Mouse (Mus musculus) kidney, embryonic 15.5 days (tissue): ENCODE data around the gene Gk5. TPM values are rescaled to one million over a fixed set of nuclear protein-coding genes. Genes with fewer than 3 reads are reported as not detected.
"Not testable (repeated sequence)": the region's sequence is repeated elsewhere in the genome, so short reads cannot be mapped to it uniquely, and the experiment has no call there.

ENCODE experiments used
- ATAC-seq: fragments of 200-750 bp; cut with Nextera tagmentation; replicated peaks from 2 replicates; pipeline ENCODE4 v1.8.0; 2017; ENCODE audit warnings: moderate TSS enrichment; ENCODE audit not compliant: low FRiP score
- H3K27ac ChIP-seq: fragments of 300-500 bp; sonication (generic); 2 replicates; pipeline ENCODE4 v1.5.1; 2015; ENCODE audit warnings: mild to moderate bottlenecking, inconsistent platforms
- H3K27me3 ChIP-seq: fragments of 300-500 bp; sonication (generic); 2 replicates; pipeline ENCODE4 v1.6.1; 2015; ENCODE audit warnings: inconsistent platforms
- H3K36me3 ChIP-seq: fragments of 300-500 bp; sonication (generic); 2 replicates; pipeline ENCODE4 v1.6.1; 2015; ENCODE audit warnings: inconsistent platforms
- H3K4me1 ChIP-seq: fragments of 300-500 bp; sonication (generic); 2 replicates; pipeline ENCODE4 v1.6.1; 2015; ENCODE audit warnings: inconsistent platforms
- H3K4me2 ChIP-seq: fragments of 300-500 bp; sonication (generic); 2 replicates; pipeline ENCODE4 v1.6.1; 2015; ENCODE audit warnings: moderate library complexity, mild to moderate bottlenecking, inconsistent platforms
- H3K4me3 ChIP-seq: fragments of 300-500 bp; sonication (generic); replicated peaks from 2 replicates; pipeline ENCODE4 v1.5.1; 2015; ENCODE audit warnings: mild to moderate bottlenecking, inconsistent platforms
- H3K9ac ChIP-seq: fragments of 300-500 bp; sonication (generic); 2 replicates; pipeline ENCODE4 v1.6.1; 2015; ENCODE audit warnings: mild to moderate bottlenecking, inconsistent platforms
- H3K9me3 ChIP-seq: fragments of 300-500 bp; sonication (generic); replicated peaks from 2 replicates; pipeline ENCODE4 v1.6.1; 2016; ENCODE audit warnings: inconsistent platforms
- WGBS: fragments of 180-500 bp; shearing (Covaris S2); methylation state at CpG from one replicate; pipeline ENCODE4 v1.1.7; 2015; ENCODE audit warnings: mixed read lengths; 5-methylcytosine and 5-hydroxymethylcytosine counted together
- polyA plus RNA-seq: library from polyadenylated mRNA; unstranded; fragments of >200 nt; fragmentation: Nextera tagmentation; extraction: Ambion mirVana; gene quantifications from 2 replicates; pipeline ENCODE4 v1.2.1, GENCODE M21; 2015

Gene Gk5
- 5.5 and 5.7 TPM in 2 replicates for polyA plus RNA-seq

GRCm38 (mm10) chr9:96118861-96119772, at the start of gene Gk5:
Gene Gk5 (plus strand): TSS chr9:96119362.
- H3K27ac ChIP-seq, result 0 out of 2 replicates have a peak within 1 kb of the TSS, but pooled peaks have one; percentile 42
- H3K4me2 ChIP-seq, result peak within 1 kb of the TSS; percentile 74
- H3K4me1 ChIP-seq, result peaks cover 3% of the 10 kb centered on the region; the same call in 1 of the 2 replicates
- no peaks in the 10 kb centered on the region for H3K9me3 ChIP-seq
- peak within 1 kb of the TSS; percentile 56 for H3K9ac ChIP-seq
- ATAC-seq, result peak; percentile 98
- H3K36me3 ChIP-seq, result no peaks in the 10 kb centered on the region
- WGBS, result under 1% methylated on average over 75 of the region's 76 CpGs
- no peaks in the 10 kb centered on the region for H3K27me3 ChIP-seq
- peak within 1 kb of the TSS; percentile 65 for H3K4me3 ChIP-seq

GRCm38 (mm10) chr9:96078752-96079315, 40.3 kb upstream of the Gk5 start:
- Histone ChIP-seq H3K27me3 (no peaks in the 10 kb centered on the region), H3K4me1 (no peaks in the 10 kb centered on the region), H3K9me3 (no peaks in the 10 kb centered on the region), H3K27ac (no peak overlapping the region), H3K4me2 (no peak overlapping the region), H3K9ac (no peak overlapping the region), H3K36me3 (no peaks in the 10 kb centered on the region), H3K4me3 (no peak overlapping the region)
- no peak for ATAC-seq
- 90% methylated on average over 13 of the region's 13 CpGs for WGBS

GRCm38 (mm10) chr9:96085293-96085692, 33.9 kb upstream of the Gk5 start:
- Histone ChIP-seq H3K27ac (no peak overlapping the region), H3K36me3 (no peaks in the 10 kb centered on the region), H3K9ac (no peak overlapping the region), H3K4me1 (no peaks in the 10 kb centered on the region), H3K4me3 (no peak overlapping the region), H3K9me3 (no peaks in the 10 kb centered on the region), H3K4me2 (no peak overlapping the region), H3K27me3 (no peaks in the 10 kb centered on the region)
- ATAC-seq, result no peak
- WGBS, result 90% methylated on average over 6 of the region's 6 CpGs

GRCm38 (mm10) chr9:96087671-96088070, 31.5 kb upstream of the Gk5 start:
- ATAC-seq, result no peak
- Histone ChIP-seq H3K9me3 (no peaks in the 10 kb centered on the region), H3K36me3 (no peaks in the 10 kb centered on the region), H3K27me3 (no peaks in the 10 kb centered on the region), H3K4me2 (no peak overlapping the region), H3K27ac (no peak overlapping the region), H3K4me3 (no peak overlapping the region), H3K9ac (no peak overlapping the region), H3K4me1 (no peaks in the 10 kb centered on the region)
- 84% methylated on average over 2 of the region's 2 CpGs for WGBS

- not testable (repeated sequence) for H3K9me3 ChIP-seq, H3K4me1 ChIP-seq, ATAC-seq, H3K4me2 ChIP-seq, H3K27me3 ChIP-seq, H3K36me3 ChIP-seq, H3K27ac ChIP-seq, H3K9ac ChIP-seq, H3K4me3 ChIP-seq
- WGBS, result 91% methylated on average over 3 of the region's 3 CpGs
These were observed 30.7 kb upstream of the Gk5 start for GRCm38 (mm10) chr9:96088456-96088855.

- not testable (repeated sequence) for H3K27me3 ChIP-seq, H3K4me1 ChIP-seq, H3K36me3 ChIP-seq, ATAC-seq, H3K9ac ChIP-seq, H3K4me2 ChIP-seq, H3K27ac ChIP-seq, H3K9me3 ChIP-seq, H3K4me3 ChIP-seq
- WGBS, result 89% methylated on average over 10 of the region's 10 CpGs
These were observed 26.5 kb upstream of the Gk5 start for GRCm38 (mm10) chr9:96092637-96093036.

GRCm38 (mm10) chr9:96093221-96093620, 25.9 kb upstream of the Gk5 start:
- no peaks in the 10 kb centered on the region for H3K27me3 ChIP-seq
- WGBS, result 89% methylated on average over 1 of the region's 1 CpGs
- no peaks in the 10 kb centered on the region for H3K4me1 ChIP-seq
- no peak for ATAC-seq
- no peak overlapping the region for H3K4me3 ChIP-seq
- H3K9me3 ChIP-seq, result peaks cover 5% of the 10 kb centered on the region; the same call in 1 of the 2 replicates
- H3K4me2 ChIP-seq, result no peak overlapping the region
- no peaks in the 10 kb centered on the region for H3K36me3 ChIP-seq
- no peak overlapping the region for H3K9ac ChIP-seq
- H3K27ac ChIP-seq, result no peak overlapping the region

- no peak for ATAC-seq
- Histone ChIP-seq H3K36me3 (no peaks in the 10 kb centered on the region), H3K4me2 (no peak overlapping the region), H3K4me1 (no peaks in the 10 kb centered on the region), H3K27me3 (no peaks in the 10 kb centered on the region), H3K27ac (no peak overlapping the region), H3K9ac (no peak overlapping the region), H3K9me3 (peaks cover 13% of the 10 kb centered on the region), H3K4me3 (no peak overlapping the region)
- 53% methylated on average over 1 of the region's 1 CpGs for WGBS
These were observed 24.8 kb upstream of the Gk5 start for GRCm38 (mm10) chr9:96094341-96094740.

- 90% methylated on average over 1 of the region's 1 CpGs for WGBS
- Histone ChIP-seq H3K27me3 (no peaks in the 10 kb centered on the region), H3K9ac (no peak overlapping the region), H3K4me3 (no peak overlapping the region), H3K27ac (no peak overlapping the region), H3K4me1 (no peaks in the 10 kb centered on the region), H3K4me2 (no peak overlapping the region), H3K36me3 (no peaks in the 10 kb centered on the region), H3K9me3 (peaks cover 20% of the 10 kb centered on the region)
- ATAC-seq, result no peak
These were observed 24.0 kb upstream of the Gk5 start for GRCm38 (mm10) chr9:96095192-96095591.

GRCm38 (mm10) chr9:96102846-96103245, 16.3 kb upstream of the Gk5 start:
- H3K36me3 ChIP-seq, result no peaks in the 10 kb centered on the region
- H3K27me3 ChIP-seq, result no peaks in the 10 kb centered on the region
- WGBS, result 87% methylated on average over 8 of the region's 8 CpGs
- H3K4me1 ChIP-seq, result no peaks in the 10 kb centered on the region
- no peak overlapping the region for H3K9ac ChIP-seq
- no peak for ATAC-seq
- peaks cover 23% of the 10 kb centered on the region for H3K9me3 ChIP-seq
- no peak overlapping the region for H3K27ac ChIP-seq
- H3K4me3 ChIP-seq, result no peak overlapping the region
- H3K4me2 ChIP-seq, result no peak overlapping the region

GRCm38 (mm10) chr9:96112879-96113361, 6.2 kb upstream of the Gk5 start:
- H3K9me3 ChIP-seq, result no peaks in the 10 kb centered on the region
- no peaks in the 10 kb centered on the region for H3K4me1 ChIP-seq
- H3K27me3 ChIP-seq, result no peaks in the 10 kb centered on the region
- no peak for ATAC-seq
- H3K9ac ChIP-seq, result no peak overlapping the region
- no peak overlapping the region for H3K4me3 ChIP-seq
- no peak overlapping the region for H3K4me2 ChIP-seq
- H3K36me3 ChIP-seq, result no peaks in the 10 kb centered on the region
- WGBS, result 94% methylated on average over 3 of the region's 3 CpGs
- H3K27ac ChIP-seq, result no peak overlapping the region

GRCm38 (mm10) chr9:96116801-96117200, 2.4 kb upstream of the Gk5 start:
- no peaks in the 10 kb centered on the region for H3K9me3 ChIP-seq
- no peak for ATAC-seq
- H3K36me3 ChIP-seq, result no peaks in the 10 kb centered on the region
- no peaks in the 10 kb centered on the region for H3K27me3 ChIP-seq
- H3K4me1 ChIP-seq, result peaks cover 3% of the 10 kb centered on the region; the same call in 1 of the 2 replicates
- no peak overlapping the region for H3K4me2 ChIP-seq
- WGBS, result 87% methylated on average over 6 of the region's 6 CpGs
- H3K27ac ChIP-seq, result no peak overlapping the region
- no peak overlapping the region for H3K4me3 ChIP-seq
- no peak overlapping the region for H3K9ac ChIP-seq
